Mouse (Mus musculus) common myeloid progenitor, adult 5-6 weeks (primary cell): Measurements from ENCODE around the gene Vmn1r83. TPM values are rescaled to one million over a fixed set of nuclear protein-coding genes. Genes with fewer than 3 reads are reported as not detected.

Experiments used
- ATAC-seq: replicated peaks from 2 replicates; pipeline ENCODE4 v1.8.0; 2016; ENCODE audit warnings: low read depth, mild to moderate bottlenecking, moderate TSS enrichment, inconsistent platforms; ENCODE audit not compliant: poor library complexity, severe bottlenecking
- total RNA-seq: library from RNA; stranded (forward); fragments of 200-1000, 187-1606 nt; gene quantifications from 2 replicates; pipeline ENCODE4 v1.2.3, GENCODE M21; 2017

The Vmn1r83 gene
- total RNA-seq = not detected in 2 replicates

- no peak for ATAC-seq
These were observed at the start of gene Vmn1r83 for GRCm38 (mm10) chr7:12329381-12329780. Vmn1r83 (minus strand) TSS chr7:12329481.

- ATAC-seq = no peak
These were observed 39.9 kb upstream of the Vmn1r83 start, which contains the start of gene Vmn1r84 for GRCm38 (mm10) chr7:12369173-12369572. Vmn1r84 (minus strand) TSS chr7:12369273.

- no peak for ATAC-seq
These were observed 29.2 kb downstream of the Vmn1r83 start, which contains the start of gene Vmn1r82 for GRCm38 (mm10) chr7:12300130-12300529. Vmn1r82 (plus strand) TSS chr7:12300430.

Other genes starting within 250 kb of the Vmn1r83 start
- not detected in 2 replicates for gene Vmn1r78, start 179.2 kb downstream of the Vmn1r83 start, total RNA-seq
- not detected in 2 replicates for gene Vmn1r79, start 158.2 kb downstream of the Vmn1r83 start, total RNA-seq
- gene Vmn1r80, start 140.2 kb downstream of the Vmn1r83 start, total RNA-seq = not detected in 2 replicates
- gene Vmn1r81, start 61.2 kb downstream of the Vmn1r83 start, total RNA-seq = not detected in 2 replicates
- not detected in 2 replicates for gene Vmn1r82, start 29.1 kb downstream of the Vmn1r83 start, total RNA-seq
- gene Vmn1r84, start 39.8 kb upstream of the Vmn1r83 start, total RNA-seq = not detected in 2 replicates
- gene Zfp551, start 93.3 kb upstream of the Vmn1r83 start, total RNA-seq = 2.5 and 5.3 TPM in 2 replicates
- gene Zfp606, start 148.8 kb upstream of the Vmn1r83 start, total RNA-seq = 13.8 and 14.4 TPM in 2 replicates
- gene 2900092C05Rik, start 183.0 kb upstream of the Vmn1r83 start, total RNA-seq = not detected in 2 replicates